Mouse (Mus musculus) embryonic facial prominence, embryonic 14.5 days (tissue): ENCODE measurements around the gene Nat8l. TPM values are rescaled to one million over a fixed set of nuclear protein-coding genes. Genes with fewer than 3 reads are reported as not detected.
"Not testable (repeated sequence)": the region's sequence is repeated elsewhere in the genome, so short reads cannot be mapped to it uniquely, and the experiment has no call there.

ENCODE experiments used
- ATAC-seq: fragments of 200-750 bp; cut with Nextera tagmentation; 2 replicates; pipeline ENCODE4 v1.8.0; 2017; ENCODE audit warnings: low read depth, moderate number of reproducible peaks, moderate TSS enrichment
- DNase-seq: peaks from one replicate; pipeline ENCODE4 v3.0.0-alpha.2; 2015; ENCODE audit warnings: low spot score
- H3K27ac ChIP-seq: fragments of 300-500 bp; sonication (generic); replicated peaks from 2 replicates; pipeline ENCODE4 v1.5.1; 2014; ENCODE audit warnings: low read depth, mild to moderate bottlenecking, low read length, moderate library complexity
- H3K27me3 ChIP-seq: fragments of 300-500 bp; sonication (generic); replicated peaks from 2 replicates; pipeline ENCODE4 v1.6.1; 2014; ENCODE audit warnings: low read length; ENCODE audit not compliant: control insufficient read depth, insufficient read depth
- H3K36me3 ChIP-seq: fragments of 300-500 bp; sonication (generic); 2 replicates; pipeline ENCODE4 v1.6.1; 2014; ENCODE audit warnings: low read length, mixed read lengths; ENCODE audit not compliant: control insufficient read depth, insufficient read depth
- H3K4me1 ChIP-seq: fragments of 300-500 bp; sonication (generic); 2 replicates; pipeline ENCODE4 v1.6.1; 2014; ENCODE audit warnings: antibody characterized with exemption, low read length; ENCODE audit not compliant: control insufficient read depth, insufficient read depth
- H3K4me2 ChIP-seq: fragments of 300-500 bp; sonication (generic); 2 replicates; pipeline ENCODE4 v1.6.1; 2014; ENCODE audit warnings: low read depth, mild to moderate bottlenecking, low read length, moderate library complexity, mixed read lengths
- H3K4me3 ChIP-seq: fragments of 300-500 bp; sonication (generic); 2 replicates; pipeline ENCODE4 v1.5.1; 2014; ENCODE audit warnings: low read depth, mild to moderate bottlenecking, low read length
- H3K9ac ChIP-seq: fragments of 300-500 bp; sonication (generic); 2 replicates; pipeline ENCODE4 v1.6.1; 2014; ENCODE audit warnings: low read depth, mild to moderate bottlenecking, low read length, moderate library complexity, mixed read lengths
- H3K9me3 ChIP-seq: fragments of 300-500 bp; sonication (generic); 2 replicates; pipeline ENCODE4 v1.6.1; 2016; ENCODE audit warnings: low read length; ENCODE audit not compliant: control insufficient read depth
- WGBS: fragments of 180-500 bp; shearing (Covaris S2); extraction: QIAGEN DNeasy Blood & Tissue Kit; methylation state at CpG from one replicate; pipeline ENCODE4 v1.1.7; 2014; 5-methylcytosine and 5-hydroxymethylcytosine counted together
- polyA plus RNA-seq: library from polyadenylated mRNA; unstranded; fragments of >200 nt; fragmentation: Nextera tagmentation; extraction: Ambion mirVana; gene quantifications from 2 replicates; pipeline ENCODE4 v1.2.1, GENCODE M21; 2014

The Nat8l gene
- polyA plus RNA-seq = 0.31 and 0.38 TPM in 2 replicates

GRCm38 (mm10) chr5:33995843-33996693 lies at the start of gene Nat8l:
Gene Nat8l, plus strand, starts transcription at chr5:33995984.
- peaks cover 58% of the 10 kb centered on the region for H3K27me3 ChIP-seq
- peak; percentile 90 for ATAC-seq
- H3K4me2 ChIP-seq = peak within 1 kb of the TSS; percentile 97
- H3K4me1 ChIP-seq = peaks cover 4% of the 10 kb centered on the region; the same call in 1 of the 2 replicates
- H3K36me3 ChIP-seq = no peaks in the 10 kb centered on the region
- H3K27ac ChIP-seq = no peak within 1 kb of the TSS; the same call in 1 of the 2 replicates
- H3K9me3 ChIP-seq = no peaks in the 10 kb centered on the region
- peak within 1 kb of the TSS; percentile 67 for H3K4me3 ChIP-seq
- WGBS = 0% methylated on average over 48 of the region's 90 CpGs
- peak; percentile 86 for DNase-seq
- H3K9ac ChIP-seq = peak within 1 kb of the TSS; percentile 59

DNA sequence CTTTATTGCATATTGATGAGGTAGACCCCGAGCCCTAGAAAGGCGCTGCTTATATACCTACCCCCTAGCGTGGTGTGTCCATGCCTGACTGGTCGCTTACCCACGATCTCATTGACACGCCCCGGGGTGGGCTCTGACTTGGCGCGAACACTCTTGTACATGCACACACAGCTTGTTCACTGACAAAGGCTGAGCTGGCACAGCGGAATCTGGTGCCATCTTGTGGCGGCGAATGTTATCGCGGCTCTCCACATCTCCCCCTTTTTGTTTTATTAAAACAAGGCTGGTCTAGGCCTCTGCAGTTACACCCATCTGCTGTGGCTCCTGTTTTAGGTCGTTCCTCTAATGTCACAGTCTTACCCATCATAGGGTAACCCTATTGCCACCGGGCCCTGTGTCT lies 48.7 kb upstream of the Nat8l start:
- not testable (repeated sequence) for H3K27me3 ChIP-seq, H3K27ac ChIP-seq, H3K4me2 ChIP-seq, H3K36me3 ChIP-seq, DNase-seq, H3K9ac ChIP-seq, H3K4me1 ChIP-seq, ATAC-seq, H3K4me3 ChIP-seq
- peaks cover 32% of the 10 kb centered on the region for H3K9me3 ChIP-seq
- whole genome bisulfite sequencing = 92% methylated on average over 16 of the region's 16 CpGs

- Histone ChIP-seq H3K27me3 (no peaks in the 10 kb centered on the region), H3K4me2 (no peak overlapping the region), H3K4me3 (no peak overlapping the region), H3K4me1 (no peaks in the 10 kb centered on the region), H3K36me3 (no peaks in the 10 kb centered on the region), H3K9ac (no peak overlapping the region), H3K9me3 (peaks cover 26% of the 10 kb centered on the region), H3K27ac (no peak overlapping the region)
- 95% methylated on average over 4 of the region's 4 CpGs for WGBS
- ATAC-seq (no peak), DNase-seq (no peak)
Observed at GRCm38 (mm10) chr5:33948314-33948713, 47.5 kb upstream of the Nat8l start.

- H3K4me2 ChIP-seq = no peak overlapping the region
- no peaks in the 10 kb centered on the region for H3K36me3 ChIP-seq
- no peaks in the 10 kb centered on the region for H3K4me1 ChIP-seq
- no peak overlapping the region for H3K27ac ChIP-seq
- no peak overlapping the region for H3K4me3 ChIP-seq
- no peak overlapping the region for H3K9ac ChIP-seq
- DNase-seq (no peak), ATAC-seq (no peak)
- WGBS = 86% methylated on average over 15 of the region's 17 CpGs
- no peaks in the 10 kb centered on the region for H3K27me3 ChIP-seq
- H3K9me3 ChIP-seq = peaks cover 25% of the 10 kb centered on the region
Observed at GRCm38 (mm10) chr5:33953471-33954185, 42.2 kb upstream of the Nat8l start.

DNA sequence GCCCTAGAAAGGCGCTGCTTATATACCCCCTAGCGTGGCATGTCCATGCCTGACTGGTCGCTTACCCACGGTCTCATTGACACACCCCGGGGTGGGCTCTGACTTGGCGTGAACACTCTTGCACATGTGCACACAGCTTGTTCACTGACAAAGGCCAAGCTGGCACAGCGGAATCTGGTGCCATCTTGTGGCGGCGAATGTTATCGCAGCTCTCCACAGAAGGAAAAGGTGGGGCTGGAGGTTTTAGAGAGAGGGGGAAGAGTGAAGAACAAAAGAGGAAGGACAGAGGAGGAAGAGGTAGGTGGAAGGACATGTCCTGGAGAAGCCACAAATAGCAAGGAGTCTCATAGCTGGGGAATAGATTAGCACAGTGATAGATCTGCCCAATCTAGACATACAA lies 41.4 kb upstream of the Nat8l start:
- DNase-seq = peak; percentile 24
- Histone ChIP-seq H3K4me3 (no peak overlapping the region), H3K27ac (no peak overlapping the region), H3K4me2 (no peak overlapping the region), H3K27me3 (no peaks in the 10 kb centered on the region), H3K36me3 (no peaks in the 10 kb centered on the region), H3K4me1 (no peaks in the 10 kb centered on the region), H3K9ac (no peak overlapping the region), H3K9me3 (peaks cover 26% of the 10 kb centered on the region)
- ATAC-seq = peak; percentile 50; the same call in 1 of the 2 replicates
- 34% methylated on average over 10 of the region's 10 CpGs for WGBS

- Histone ChIP-seq H3K27me3 (no peaks in the 10 kb centered on the region), H3K36me3 (no peaks in the 10 kb centered on the region), H3K4me1 (no peaks in the 10 kb centered on the region), H3K4me3 (no peak overlapping the region), H3K9me3 (peaks cover 26% of the 10 kb centered on the region), H3K4me2 (no peak overlapping the region), H3K27ac (no peak overlapping the region), H3K9ac (no peak overlapping the region)
- ATAC-seq (no peak), DNase-seq (peak; percentile 14)
- 61% methylated on average over 4 of the region's 4 CpGs for WGBS
Observed at GRCm38 (mm10) chr5:33955868-33956267, 39.9 kb upstream of the Nat8l start.

DNA sequence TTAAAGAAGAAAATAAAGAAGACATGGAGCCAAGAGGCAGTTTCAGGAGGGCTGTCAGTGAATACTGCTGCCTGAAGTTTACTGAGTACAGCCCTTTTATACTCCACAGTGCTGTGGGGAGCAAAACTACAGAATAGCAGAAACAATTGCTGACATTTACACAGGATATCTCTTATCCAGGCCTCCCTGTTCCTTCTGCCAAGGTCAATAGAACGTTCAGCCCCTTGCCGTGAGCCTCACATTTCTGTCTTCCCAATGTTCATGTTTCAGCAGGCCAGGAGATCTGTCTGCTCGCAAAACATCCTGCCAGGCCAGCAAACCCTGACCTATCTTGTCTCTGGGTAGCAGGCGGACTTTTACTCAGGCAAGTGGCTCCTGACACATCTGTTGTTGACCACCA lies 36.4 kb upstream of the Nat8l start:
- Histone ChIP-seq H3K27ac (no peak overlapping the region), H3K9ac (no peak overlapping the region), H3K27me3 (no peaks in the 10 kb centered on the region), H3K9me3 (peaks cover 11% of the 10 kb centered on the region; the same call in 1 of the 2 replicates), H3K4me3 (no peak overlapping the region), H3K36me3 (no peaks in the 10 kb centered on the region), H3K4me2 (no peak overlapping the region), H3K4me1 (no peaks in the 10 kb centered on the region)
- DNase-seq = no peak
- WGBS = 74% methylated on average over 4 of the region's 4 CpGs
- ATAC-seq = no peak

- Histone ChIP-seq H3K27ac (no peak overlapping the region), H3K36me3 (no peaks in the 10 kb centered on the region), H3K4me2 (no peak overlapping the region), H3K4me1 (no peaks in the 10 kb centered on the region), H3K27me3 (no peaks in the 10 kb centered on the region), H3K4me3 (no peak overlapping the region), H3K9me3 (no peaks in the 10 kb centered on the region), H3K9ac (no peak overlapping the region)
- DNase-seq (no peak), ATAC-seq (no peak)
- 59% methylated on average over 2 of the region's 2 CpGs for WGBS
Observed at GRCm38 (mm10) chr5:33974736-33975135, 21.0 kb upstream of the Nat8l start.
